Mouse (Mus musculus): ENCODE measurements around the gene Aebp2. TPM values are rescaled to one million over a fixed set of nuclear protein-coding genes. Genes with fewer than 3 reads are reported as not detected.

Gene Aebp2
- total and polyA plus RNA-seq, 3 experiments: 25.9 to 42.0 (median 32.5) TPM

DNA sequence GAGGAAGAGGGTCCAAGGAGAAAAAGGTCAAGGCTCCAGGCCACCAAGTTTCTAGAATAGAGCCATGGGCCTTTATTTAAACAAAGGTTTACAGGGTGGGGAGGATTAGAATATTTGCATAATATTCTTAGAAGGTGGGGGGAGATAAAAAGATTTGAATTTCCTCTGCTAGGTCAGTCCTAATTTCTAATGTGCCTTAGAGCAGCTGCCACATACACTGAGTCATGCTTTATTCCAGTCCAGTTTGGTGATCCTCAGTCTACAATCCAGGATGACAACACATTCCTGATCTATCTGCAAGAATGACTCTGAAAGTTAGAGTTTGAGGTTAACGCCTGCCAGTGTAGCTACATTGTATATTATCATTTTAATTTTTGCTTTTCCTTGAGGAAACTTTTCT is 841 bp upstream of the Aebp2 start:
- Histone ChIP-seq H3K4me1 (ENCODE audit: control insufficient read depth in 1 of 2, insufficient read depth in 2 of 2, low read length in 2 of 2) (peaks cover 6 to 27% of the 10 kb centered on the region in 2 experiments), H3K9ac (ENCODE audit: control insufficient read depth, low read depth, low read length, poor library complexity, severe bottlenecking) (no peak overlapping the region), H3K9me3 (replicated peaks; ENCODE audit: insufficient read depth, low read length) (no peaks in the 10 kb centered on the region), H3K27ac (ENCODE audit: control insufficient read depth, low read depth, low read length) (no peak overlapping the region), H3K27me3 (ENCODE audit: control insufficient read depth in 1 of 2, insufficient read depth in 2 of 2, low read length in 2 of 2) (no peaks in the 10 kb centered on the region), H3K4me3 (ENCODE audit: control insufficient read depth in 1 of 2, insufficient read depth in 1 of 2, low read depth in 2 of 2, low read length in 2 of 2) (no peak overlapping the region), H3K79me2 (ENCODE audit: control insufficient read depth, insufficient read depth, low read length, poor library complexity) (peaks cover 31% of the 10 kb centered on the region), H3K36me3 (ENCODE audit: control insufficient read depth in 1 of 2, insufficient read depth in 2 of 2, low read length in 2 of 2) (peaks cover 0 to 19% of the 10 kb centered on the region in 2 experiments; a peak in 2 of 4 replicates)
- no peak for DNase-seq (ENCODE audit: low read depth, low spot score)
- TF ChIP-seq ZMIZ1 (IDR thresholded peaks at IDR 0.05; ENCODE audit: low read depth, low read length) (no peak), RCOR1 (IDR thresholded peaks at IDR 0.05; ENCODE audit: low read depth, low read length) (no peak), ELF1 (IDR thresholded peaks at IDR 0.05; ENCODE audit: low read depth, low read length) (no peak), USF1 (IDR thresholded peaks at IDR 0.05; ENCODE audit: low read depth, low read length) (no peak), TCF12 (IDR thresholded peaks at IDR 0.05; ENCODE audit: low read depth, low read length) (no peak), EP300 (IDR thresholded peaks at IDR 0.05; ENCODE audit: low read depth in 1 of 2, low read length in 2 of 2) (no peak), MAZ (IDR thresholded peaks at IDR 0.05; ENCODE audit: low read depth, low read length) (no peak), NELFE (IDR thresholded peaks at IDR 0.05; ENCODE audit: low read depth, low read length) (no peak), ZC3H11A (IDR thresholded peaks at IDR 0.05; ENCODE audit: low read depth, low read length) (no peak), JUND (IDR thresholded peaks at IDR 0.05; ENCODE audit: low read depth, low read length) (no peak), CTCF (IDR thresholded peaks at IDR 0.05 in 2 of 3, conservative IDR thresholded peaks at IDR 0.05 in 1 of 3; ENCODE audit: control insufficient read depth in 1 of 3, insufficient read depth in 1 of 3, low read depth in 2 of 3, low read length in 3 of 3, poor library complexity in 1 of 3, severe bottlenecking in 1 of 3) (no peak), ZNF384 (IDR thresholded peaks at IDR 0.05; ENCODE audit: low read depth, low read length) (no peak), GATA1 (IDR thresholded peaks at IDR 0.05; ENCODE audit: low read depth, low read length) (no peak), MYC (IDR thresholded peaks at IDR 0.05; ENCODE audit: low read depth, low read length) (no peak)

DNA sequence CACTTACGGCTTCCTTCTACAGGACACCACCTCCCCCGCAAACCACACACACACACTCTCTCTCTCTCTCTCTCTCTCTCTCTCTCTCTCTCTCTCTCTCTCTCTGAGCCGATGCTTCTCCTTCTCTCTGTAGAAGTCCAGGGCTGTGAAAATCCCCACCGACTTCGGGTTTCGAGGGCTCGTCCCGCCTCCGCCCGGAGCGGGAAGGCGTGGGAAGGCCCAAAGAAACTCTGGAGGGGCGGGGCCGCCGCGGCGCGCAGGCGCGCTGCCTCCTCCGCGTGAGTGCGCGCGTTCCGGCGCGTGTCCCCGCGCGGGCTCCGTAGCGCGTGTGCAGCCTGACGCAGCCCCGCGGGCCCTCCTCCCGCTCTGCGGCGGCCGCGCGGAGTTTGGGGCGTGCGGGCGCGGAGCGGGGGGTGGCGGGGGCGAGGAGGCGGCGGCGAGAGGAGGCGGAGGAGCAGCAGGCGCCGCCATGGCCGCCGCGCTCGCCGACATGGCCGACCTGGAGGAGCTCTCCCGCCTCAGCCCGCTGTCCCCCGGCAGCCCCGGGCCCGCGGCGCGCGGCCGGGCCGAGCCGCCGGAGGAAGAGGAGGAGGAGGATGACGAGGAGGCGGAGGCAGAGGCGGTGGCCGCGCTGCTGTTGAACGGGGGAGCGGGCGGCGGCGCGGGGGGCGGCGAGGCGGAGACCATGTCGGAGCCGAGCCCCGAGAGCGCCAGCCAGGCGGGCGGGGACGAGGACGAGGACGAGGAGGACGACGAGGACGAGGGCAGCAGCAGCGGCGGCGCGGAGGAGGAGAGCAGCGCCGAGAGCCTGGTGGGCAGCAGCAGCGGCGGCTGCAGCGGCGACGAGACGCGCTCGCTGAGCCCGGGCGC is 998 bp downstream of the Aebp2 start:
- DNase-seq (ENCODE audit: low read depth, low spot score): peak; percentile 89
- H3K4me1 ChIP-seq (ENCODE audit: control insufficient read depth in 1 of 2, insufficient read depth in 2 of 2, low read length in 2 of 2): peaks cover 6 to 30% of the 10 kb centered on the region in 2 experiments
- TF ChIP-seq KAT2A (conservative IDR thresholded peaks at IDR 0.05; ENCODE audit: low read depth, low read length): no peak; the same call in 1 of the 2 replicates
- peak in 1 of 2 experiments; percentile 31; a peak in 1 of 4 replicates for TF ChIP-seq EP300 (IDR thresholded peaks at IDR 0.05; ENCODE audit: low read depth in 1 of 2, low read length in 2 of 2)
- no peak for TF ChIP-seq ZNF384 (IDR thresholded peaks at IDR 0.05; ENCODE audit: low read depth, low read length)
- no peak for TF ChIP-seq RAD21 (IDR thresholded peaks at IDR 0.05; ENCODE audit: low read depth, low read length)
- peak; percentile 39; the same call in 1 of the 2 replicates for TF ChIP-seq TBP (IDR thresholded peaks at IDR 0.05; ENCODE audit: low read depth, low read length)
- peak; percentile 80 for TF ChIP-seq HCFC1 (IDR thresholded peaks at IDR 0.05; ENCODE audit: low read depth, low read length)
- TF ChIP-seq TAL1 (IDR thresholded peaks at IDR 0.05; ENCODE audit: low read length): no peak
- TF ChIP-seq UBTF (IDR thresholded peaks at IDR 0.05; ENCODE audit: borderline replicate concordance, insufficient read depth, low read depth, low read length): no peak
- no peak; the same call in 1 of the 2 replicates for TF ChIP-seq CHD1 (IDR thresholded peaks at IDR 0.05; ENCODE audit: low read depth, low read length)
- TF ChIP-seq TCF12 (IDR thresholded peaks at IDR 0.05; ENCODE audit: low read depth, low read length): peak; percentile 36
- peak; percentile 78 for TF ChIP-seq MXI1 (IDR thresholded peaks at IDR 0.05; ENCODE audit: low read depth, low read length)
- no peak for TF ChIP-seq MEF2A (IDR thresholded peaks at IDR 0.05; ENCODE audit: extremely low read depth, insufficient replicate concordance, low read depth, low read length, poor library complexity, severe bottlenecking)
- TF ChIP-seq CHD2 (IDR thresholded peaks at IDR 0.05; ENCODE audit: low read length): no peak
- TF ChIP-seq SMC3 (IDR thresholded peaks at IDR 0.05; ENCODE audit: low read depth, low read length): no peak
- TF ChIP-seq E2F4 (IDR thresholded peaks at IDR 0.05; ENCODE audit: borderline replicate concordance, low read depth, low read length): peak; percentile 44; the same call in 1 of the 2 replicates
- TF ChIP-seq MYC (IDR thresholded peaks at IDR 0.05; ENCODE audit: low read depth, low read length): 0 out of 2 replicates have a peak, but pooled peaks have one; percentile 62
- TF ChIP-seq NELFE (IDR thresholded peaks at IDR 0.05; ENCODE audit: low read depth, low read length): peak; percentile 63
- TF ChIP-seq ZC3H11A (IDR thresholded peaks at IDR 0.05; ENCODE audit: low read depth, low read length): no peak
- no peak for TF ChIP-seq POLR2AphosphoS2 (IDR thresholded peaks at IDR 0.05; ENCODE audit: low read length)
- TF ChIP-seq ETS1 (IDR thresholded peaks at IDR 0.05; ENCODE audit: low read depth, low read length): 0 out of 2 replicates have a peak, but pooled peaks have one; percentile 15
- no peak for TF ChIP-seq USF1 (IDR thresholded peaks at IDR 0.05; ENCODE audit: low read depth, low read length)
- TF ChIP-seq JUND (IDR thresholded peaks at IDR 0.05; ENCODE audit: low read depth, low read length): peak; percentile 95

More for the DNA sequence above, 998 bp downstream of the Aebp2 start:
- no peaks in the 10 kb centered on the region for H3K27me3 ChIP-seq (ENCODE audit: control insufficient read depth in 1 of 2, insufficient read depth in 2 of 2, low read length in 2 of 2)
- peaks cover 45% of the 10 kb centered on the region for H3K79me2 ChIP-seq (ENCODE audit: control insufficient read depth, insufficient read depth, low read length, poor library complexity)
- peak overlapping the region; percentile 91 for H3K27ac ChIP-seq (ENCODE audit: control insufficient read depth, low read depth, low read length)
- peaks cover 0 to 27% of the 10 kb centered on the region in 2 experiments; a peak in 2 of 4 replicates for H3K36me3 ChIP-seq (ENCODE audit: control insufficient read depth in 1 of 2, insufficient read depth in 2 of 2, low read length in 2 of 2)
- H3K9ac ChIP-seq (ENCODE audit: control insufficient read depth, low read depth, low read length, poor library complexity, severe bottlenecking): peak overlapping the region; percentile 98
- no peaks in the 10 kb centered on the region for H3K9me3 ChIP-seq (replicated peaks; ENCODE audit: insufficient read depth, low read length)
- H3K4me3 ChIP-seq (ENCODE audit: control insufficient read depth in 1 of 2, insufficient read depth in 1 of 2, low read depth in 2 of 2, low read length in 2 of 2): peak overlapping the region; percentile 93 to 96

Data from MEL (cell line).